Mouse (Mus musculus) MEL (cell line): ENCODE results near the gene Fstl3. TPM values are rescaled to one million over a fixed set of nuclear protein-coding genes. Genes with fewer than 3 reads are reported as not detected.
A peak's percentile ranks its signal among the peaks of the same experiment; 100 is the strongest.

Source experiments
- DNase-seq: peaks from one replicate; pipeline ENCODE4 v3.0.0; 2011; ENCODE audit warnings: low read depth, low spot score
- H3K27ac ChIP-seq: 2 replicates; pipeline ENCODE4 v1.5.1; 2012; ENCODE audit warnings: low read depth, mild to moderate bottlenecking, control low read depth, low read length, moderate library complexity; ENCODE audit not compliant: control insufficient read depth
- H3K27me3 ChIP-seq, 2 experiments: fragments of 150-350 bp in 1 of 2; sonication (generic) in 1 of 2; 2 replicates each; pipeline ENCODE4 v1.6.1; 2012; ENCODE audit warnings: low read length in 2 of 2, mild to moderate bottlenecking in 2 of 2, improper control_type of control experiment in 1 of 2, moderate library complexity in 1 of 2; ENCODE audit not compliant: insufficient read depth in 2 of 2, control insufficient read depth in 1 of 2
- H3K36me3 ChIP-seq, 2 experiments: 2 replicates each; pipeline ENCODE4 v1.6.1; 2012 to 2014; ENCODE audit warnings: low read length in 2 of 2, improper control_type of control experiment in 1 of 2, inconsistent platforms in 1 of 2, mild to moderate bottlenecking in 1 of 2; ENCODE audit not compliant: insufficient read depth in 2 of 2, control insufficient read depth in 1 of 2
- H3K4me1 ChIP-seq, 2 experiments: fragments of 150-350 bp in 1 of 2; sonication (generic) in 1 of 2; 2 replicates each; pipeline ENCODE4 v1.6.1; 2012; ENCODE audit warnings: low read length in 2 of 2, improper control_type of control experiment in 1 of 2, mild to moderate bottlenecking in 1 of 2; ENCODE audit not compliant: insufficient read depth in 2 of 2, control insufficient read depth in 1 of 2
- H3K4me3 ChIP-seq, 2 experiments: fragments of 150-350 bp in 1 of 2; sonication (generic) in 1 of 2; 2 replicates each; pipeline ENCODE4 v1.5.1; 2012; ENCODE audit warnings: low read depth in 2 of 2, low read length in 2 of 2, mild to moderate bottlenecking in 2 of 2, moderate library complexity in 2 of 2, control low read depth in 1 of 2, improper control_type of control experiment in 1 of 2; ENCODE audit not compliant: control insufficient read depth in 1 of 2, insufficient read depth in 1 of 2
- H3K79me2 ChIP-seq: 2 replicates; pipeline ENCODE4 v1.6.1; 2012; ENCODE audit warnings: mild to moderate bottlenecking, low read length, moderate library complexity; ENCODE audit not compliant: control insufficient read depth, poor library complexity, insufficient read depth
- H3K9ac ChIP-seq: 2 replicates; pipeline ENCODE4 v1.6.1; 2012; ENCODE audit warnings: low read depth, mild to moderate bottlenecking, control low read depth, low read length, moderate library complexity; ENCODE audit not compliant: control insufficient read depth, poor library complexity, severe bottlenecking
- H3K9me3 ChIP-seq: fragments of 150-350 bp; sonication (generic); replicated peaks from 2 replicates; pipeline ENCODE4 v1.6.1; 2012; ENCODE audit warnings: mild to moderate bottlenecking, low read length, improper control_type of control experiment, moderate library complexity; ENCODE audit not compliant: insufficient read depth
- CHD2 ChIP-seq: IDR thresholded peaks from 2 replicates; pipeline ENCODE4 v1.6.1; 2011; ENCODE audit warnings: low read length, improper control_type of control experiment
- CTCF ChIP-seq, 3 experiments: IDR thresholded peaks in 2 of 3; conservative IDR thresholded peaks in 1 of 3; 2 replicates each; pipeline ENCODE4 v1.5.1; 2011 to 2012; ENCODE audit warnings: low read length in 3 of 3, low read depth in 2 of 3, mild to moderate bottlenecking in 2 of 3, improper control_type of control experiment in 1 of 3, inconsistent platforms in 1 of 3, mixed read lengths in 1 of 3, moderate library complexity in 1 of 3; ENCODE audit not compliant: control insufficient read depth in 1 of 3, insufficient read depth in 1 of 3, poor library complexity in 1 of 3, severe bottlenecking in 1 of 3
- EP300 ChIP-seq, 2 experiments: IDR thresholded peaks; 2 replicates each; pipeline ENCODE4 v1.6.1; 2011; ENCODE audit warnings: improper control_type of control experiment in 2 of 2, low read length in 2 of 2, low read depth in 1 of 2, mild to moderate bottlenecking in 1 of 2
- ETS1 ChIP-seq: IDR thresholded peaks from 2 replicates; pipeline ENCODE4 v1.6.1; 2012; ENCODE audit warnings: low read depth, mild to moderate bottlenecking, inconsistent platforms, low read length, improper control_type of control experiment, moderate library complexity
- HCFC1 ChIP-seq: IDR thresholded peaks from 2 replicates; pipeline ENCODE4 v1.6.1; 2012; ENCODE audit warnings: low read depth, mild to moderate bottlenecking, inconsistent platforms, low read length, improper control_type of control experiment, moderate library complexity
- MAZ ChIP-seq: IDR thresholded peaks from 2 replicates; pipeline ENCODE4 v1.6.1; 2012; ENCODE audit warnings: low read depth, mild to moderate bottlenecking, inconsistent platforms, low read length, improper control_type of control experiment
- MXI1 ChIP-seq: IDR thresholded peaks from 2 replicates; pipeline ENCODE4 v1.6.1; 2011; ENCODE audit warnings: mild to moderate bottlenecking, low read depth, low read length, improper control_type of control experiment
- NELFE ChIP-seq: IDR thresholded peaks from 2 replicates; pipeline ENCODE4 v1.6.1; 2011; ENCODE audit warnings: low read depth, low read length, improper control_type of control experiment
- NRF1 ChIP-seq: IDR thresholded peaks from 2 replicates; pipeline ENCODE4 v1.6.1; 2014; ENCODE audit warnings: low read depth, mild to moderate bottlenecking, inconsistent platforms, low read length, improper control_type of control experiment, moderate library complexity; ENCODE audit not compliant: poor library complexity, insufficient read depth, severe bottlenecking
- POLR2A ChIP-seq, 2 experiments: IDR thresholded peaks; 2 replicates each; pipeline ENCODE4 v1.6.1; 2011 to 2012; ENCODE audit warnings: low read length in 2 of 2, mild to moderate bottlenecking in 2 of 2, control low read depth in 1 of 2, improper control_type of control experiment in 1 of 2, low read depth in 1 of 2, moderate library complexity in 1 of 2; ENCODE audit not compliant: control insufficient read depth in 1 of 2, insufficient read depth in 1 of 2, poor library complexity in 1 of 2
- POLR2AphosphoS5 ChIP-seq: IDR thresholded peaks from 2 replicates; pipeline ENCODE4 v1.6.1; 2012; ENCODE audit warnings: low read depth, borderline replicate concordance, mild to moderate bottlenecking, inconsistent platforms, low read length, moderate library complexity, mixed read lengths
- RAD21 ChIP-seq: IDR thresholded peaks from 2 replicates; pipeline ENCODE4 v1.6.1; 2011; ENCODE audit warnings: mild to moderate bottlenecking, low read depth, low read length, improper control_type of control experiment
- SIN3A ChIP-seq: IDR thresholded peaks from 2 replicates; pipeline ENCODE4 v1.6.1; 2012; ENCODE audit warnings: low read length, improper control_type of control experiment, inconsistent platforms
- SMC3 ChIP-seq: IDR thresholded peaks from 2 replicates; pipeline ENCODE4 v1.6.1; 2011; ENCODE audit warnings: low read depth, low read length, improper control_type of control experiment
- TBP ChIP-seq: IDR thresholded peaks from 2 replicates; pipeline ENCODE4 v1.8.0; 2011; ENCODE audit warnings: low read depth, low read length, improper control_type of control experiment
- USF1 ChIP-seq: IDR thresholded peaks from 2 replicates; pipeline ENCODE4 v1.6.1; 2014; ENCODE audit warnings: low read depth, mild to moderate bottlenecking, inconsistent platforms, low read length, improper control_type of control experiment, moderate library complexity
- polyA plus RNA-seq, 2 experiments: library from polyadenylated mRNA; stranded (reverse) in 1 of 2; unstranded in 1 of 2; fragments of >175 nt in 1 of 2; fragments of >200 nt in 1 of 2; gene quantifications; 2 replicates each; pipeline versions ENCODE4 v1.2.1 to v1.2.4; 2012; ENCODE audit warnings: low replicate concordance in 2 of 2, low read depth in 1 of 2; ENCODE audit not compliant: insufficient read length in 2 of 2, insufficient read depth in 1 of 2, missing spikeins in 1 of 2
- total RNA-seq: library from RNA; depleted of rRNA; stranded (reverse); fragments of 300-350 nt; gene quantifications from 2 replicates; pipeline ENCODE4 v1.2.3, GENCODE M21; 2012

Fstl3 gene
- total and polyA plus RNA-seq, 3 experiments: 4.3 to 7.1 TPM; not detected in 1

- Histone ChIP-seq H3K9me3 (no peaks in the 10 kb centered on the region), H3K27ac (no peak within 1 kb of the TSS), H3K9ac (peak within 1 kb of the TSS; percentile 82), H3K79me2 (no peaks in the 10 kb centered on the region), H3K27me3 (no peaks in the 10 kb centered on the region), H3K36me3 (peaks cover 0 to 8% of the 10 kb centered on the region in 2 experiments; a peak in 1 of 4 replicates), H3K4me1 (peaks cover 4 to 27% of the 10 kb centered on the region in 2 experiments), H3K4me3 (peak within 1 kb of the TSS; percentile 64 to 78)
- peak; percentile 80 for DNase-seq
- no peak for TF ChIP-seq TBP
- peak; percentile 29 for TF ChIP-seq RAD21
- peak; percentile 26; the same call in 1 of the 2 replicates for TF ChIP-seq MXI1
- TF ChIP-seq SMC3: peak; percentile 77
- TF ChIP-seq ETS1: 0 out of 2 replicates have a peak, but pooled peaks have one; percentile 10
- peak; percentile 56 for TF ChIP-seq SIN3A
- TF ChIP-seq NRF1: peak; percentile 60; the same call in 1 of the 2 replicates
- TF ChIP-seq MAZ: no peak; the same call in 1 of the 2 replicates
- peak; percentile 45; the same call in 1 of the 2 replicates for TF ChIP-seq NELFE
- TF ChIP-seq POLR2A (IDR thresholded peaks at IDR 0.05; ENCODE audit: control insufficient read depth in 1 of 2, insufficient read depth in 1 of 2, low read depth in 1 of 2, low read length in 2 of 2, poor library complexity in 1 of 2): peak in 1 of 2 experiments; percentile 50; a peak in 2 of 4 replicates
- TF ChIP-seq EP300 (IDR thresholded peaks at IDR 0.05; ENCODE audit: low read depth in 1 of 2, low read length in 2 of 2): no peak
- TF ChIP-seq POLR2AphosphoS5: no peak
- TF ChIP-seq USF1: peak; percentile 11; the same call in 1 of the 2 replicates
- TF ChIP-seq CTCF (IDR thresholded peaks at IDR 0.05 in 2 of 3, conservative IDR thresholded peaks at IDR 0.05 in 1 of 3; ENCODE audit: control insufficient read depth in 1 of 3, insufficient read depth in 1 of 3, low read depth in 2 of 3, low read length in 3 of 3, poor library complexity in 1 of 3, severe bottlenecking in 1 of 3): peak; percentile 71 to 91 (median 82); a peak in 5 of 6 replicates
- TF ChIP-seq CHD2: no peak
- peak; percentile 32; the same call in 1 of the 2 replicates for TF ChIP-seq HCFC1
These were observed 16.1 kb downstream of the Fstl3 start, which contains the start of gene Palm for GRCm38 (mm10) chr10:79793051-79793737. Palm (plus strand) TSS chr10:79793572.

- H3K4me3 ChIP-seq: peak overlapping the region; percentile 64 to 65
- DNase-seq: no peak
- no peaks in the 10 kb centered on the region for H3K79me2 ChIP-seq
- H3K27ac ChIP-seq: no peak overlapping the region
- H3K9me3 ChIP-seq: no peaks in the 10 kb centered on the region
- peak overlapping the region; percentile 82 for H3K9ac ChIP-seq
- peaks cover 0 to 10% of the 10 kb centered on the region in 2 experiments; a peak in 2 of 4 replicates for H3K36me3 ChIP-seq
- peaks cover 5 to 27% of the 10 kb centered on the region in 2 experiments for H3K4me1 ChIP-seq
- no peaks in the 10 kb centered on the region for H3K27me3 ChIP-seq
- TF ChIP-seq SIN3A: 0 out of 2 replicates have a peak, but pooled peaks have one; percentile 8
- TF ChIP-seq EP300 (IDR thresholded peaks at IDR 0.05; ENCODE audit: low read depth in 1 of 2, low read length in 2 of 2): no peak
These were observed 16.8 kb downstream of the Fstl3 start for GRCm38 (mm10) chr10:79793738-79794490.
